Mouse (Mus musculus): Measurements from ENCODE around the gene Myo3b. TPM values are rescaled to one million over a fixed set of nuclear protein-coding genes. Genes with fewer than 3 reads are reported as not detected.

Myo3b gene
- polyA plus RNA-seq, 1 experiment from 2014 or later: 0.43 TPM

DNA sequence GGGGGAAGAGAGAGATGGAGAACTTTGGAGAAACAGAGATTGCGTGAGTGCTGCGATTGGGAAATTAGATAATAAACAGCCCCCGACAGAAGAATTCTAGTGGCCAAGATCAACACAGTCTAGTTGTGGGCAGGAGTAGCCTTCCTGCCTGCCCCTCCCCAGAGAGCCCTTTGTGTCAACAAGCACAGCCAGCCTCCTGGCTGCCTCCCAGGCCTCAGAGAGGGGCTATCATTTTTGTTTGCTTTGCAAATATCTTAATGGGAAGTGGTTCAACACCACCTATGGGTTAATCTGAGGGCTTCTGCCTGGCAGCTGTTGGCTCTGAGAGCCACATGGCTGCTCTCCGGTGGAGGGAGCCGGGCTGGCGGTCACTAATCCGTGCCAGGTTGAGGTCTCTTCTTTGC is 298.3 kb downstream of the Myo3b start:
- Histone ChIP-seq H3K27ac (replicated peaks; ENCODE audit: low read depth, low read length) (no peak overlapping the region), H3K9me3 (ENCODE audit: control insufficient read depth, low read length) (no peaks in the 10 kb centered on the region), H3K4me2 (ENCODE audit: low read length) (no peak overlapping the region), H3K27me3 (ENCODE audit: control insufficient read depth, insufficient read depth, low read length) (no peaks in the 10 kb centered on the region), H3K4me3 (replicated peaks; ENCODE audit: low read depth, low read length) (no peak overlapping the region), H3K9ac (replicated peaks; ENCODE audit: low read length) (no peak overlapping the region), H3K36me3 (ENCODE audit: control insufficient read depth, insufficient read depth, low read length) (no peaks in the 10 kb centered on the region), H3K4me1 (ENCODE audit: control insufficient read depth, insufficient read depth, low read length) (peaks cover 6% of the 10 kb centered on the region; the same call in 1 of the 2 replicates)
- DNase-seq (peak; percentile 65), ATAC-seq (ENCODE audit: low FRiP score, low TSS enrichment) (no peak)
- WGBS: 53% methylated on average over 7 of the region's 7 CpGs

DNA sequence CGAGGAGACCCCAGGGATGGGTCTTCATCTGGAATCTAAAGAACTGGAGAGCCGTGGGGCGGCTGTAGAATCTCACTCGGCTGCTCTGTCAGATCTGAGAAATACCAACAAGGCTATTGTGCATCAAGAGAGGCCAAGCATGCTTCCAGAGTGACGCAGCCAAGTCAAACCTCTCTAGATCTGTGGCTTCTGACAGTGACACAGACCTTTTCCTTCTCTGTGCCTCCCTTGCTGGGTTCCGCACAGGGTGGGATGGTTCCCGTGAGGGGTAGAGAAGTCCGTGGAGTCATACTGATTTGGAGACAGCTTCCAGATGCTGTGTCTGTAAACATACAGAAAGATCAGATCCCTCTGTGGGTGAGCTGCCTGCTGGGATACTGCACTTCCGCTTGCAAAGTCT is 298.9 kb downstream of the Myo3b start:
- H3K27ac ChIP-seq (replicated peaks; ENCODE audit: low read depth, low read length): no peak overlapping the region
- H3K4me2 ChIP-seq (ENCODE audit: low read length): no peak overlapping the region
- DNase-seq (no peak), ATAC-seq (ENCODE audit: low FRiP score, low TSS enrichment) (no peak)
- H3K9me3 ChIP-seq (ENCODE audit: control insufficient read depth, low read length): no peaks in the 10 kb centered on the region
- no peaks in the 10 kb centered on the region for H3K36me3 ChIP-seq (ENCODE audit: control insufficient read depth, insufficient read depth, low read length)
- no peaks in the 10 kb centered on the region for H3K27me3 ChIP-seq (ENCODE audit: control insufficient read depth, insufficient read depth, low read length)
- peaks cover 6% of the 10 kb centered on the region; the same call in 1 of the 2 replicates for H3K4me1 ChIP-seq (ENCODE audit: control insufficient read depth, insufficient read depth, low read length)
- no peak overlapping the region for H3K9ac ChIP-seq (replicated peaks; ENCODE audit: low read length)
- H3K4me3 ChIP-seq (replicated peaks; ENCODE audit: low read depth, low read length): no peak overlapping the region
- 66% methylated on average over 9 of the region's 9 CpGs for WGBS

DNA sequence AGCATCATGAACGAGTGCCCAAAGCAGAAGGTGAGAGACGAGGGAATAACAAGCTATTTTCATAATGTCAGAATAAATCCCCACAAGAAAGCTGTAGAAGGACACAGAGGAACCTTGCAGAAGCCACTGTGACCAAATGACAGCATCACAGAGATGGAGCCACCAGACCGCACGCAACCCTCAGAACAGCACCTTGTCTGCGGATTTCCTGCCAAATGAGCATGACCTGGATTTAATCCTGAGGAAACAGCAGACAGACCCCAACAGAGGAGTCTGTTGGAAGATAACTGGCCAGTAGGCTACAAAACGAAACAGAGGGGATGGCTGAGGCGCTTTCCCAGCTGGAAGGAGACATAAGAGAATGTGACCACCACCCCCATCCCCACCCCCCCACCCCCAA is 300.1 kb downstream of the Myo3b start:
- DNase-seq (no peak), ATAC-seq (ENCODE audit: low FRiP score, low TSS enrichment) (no peak)
- Histone ChIP-seq H3K9me3 (ENCODE audit: control insufficient read depth, low read length) (no peaks in the 10 kb centered on the region), H3K36me3 (ENCODE audit: control insufficient read depth, insufficient read depth, low read length) (no peaks in the 10 kb centered on the region), H3K27ac (replicated peaks; ENCODE audit: low read depth, low read length) (no peak overlapping the region), H3K9ac (replicated peaks; ENCODE audit: low read length) (no peak overlapping the region), H3K4me1 (ENCODE audit: control insufficient read depth, insufficient read depth, low read length) (peaks cover 6% of the 10 kb centered on the region; the same call in 1 of the 2 replicates), H3K4me2 (ENCODE audit: low read length) (no peak overlapping the region), H3K27me3 (ENCODE audit: control insufficient read depth, insufficient read depth, low read length) (no peaks in the 10 kb centered on the region), H3K4me3 (replicated peaks; ENCODE audit: low read depth, low read length) (no peak overlapping the region)
- 67% methylated on average over 7 of the region's 7 CpGs for WGBS

DNA sequence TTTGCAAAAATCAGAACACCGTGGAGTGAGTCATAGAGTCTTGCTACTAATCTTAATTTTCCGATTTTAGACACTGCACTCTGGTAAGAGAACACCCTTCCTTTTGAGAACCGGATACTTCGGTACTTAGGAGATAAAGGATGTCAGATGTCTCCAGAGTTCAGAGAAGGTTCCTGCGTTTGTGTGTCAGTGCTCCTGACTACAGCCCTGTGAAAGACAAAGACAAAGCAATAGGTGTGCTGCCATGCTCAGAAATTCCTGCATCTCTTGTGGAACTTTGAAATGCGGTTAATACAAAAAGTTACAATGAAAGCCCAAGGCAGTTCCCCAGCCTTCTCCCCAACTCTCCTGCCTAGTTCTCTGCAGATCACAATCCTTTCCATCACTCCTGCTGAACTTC is 300.6 kb downstream of the Myo3b start:
- no peaks in the 10 kb centered on the region for H3K9me3 ChIP-seq (ENCODE audit: control insufficient read depth, low read length)
- H3K9ac ChIP-seq (replicated peaks; ENCODE audit: low read length): no peak overlapping the region
- ATAC-seq (ENCODE audit: low FRiP score, low TSS enrichment): no peak
- H3K4me2 ChIP-seq (ENCODE audit: low read length): no peak overlapping the region
- no peaks in the 10 kb centered on the region for H3K27me3 ChIP-seq (ENCODE audit: control insufficient read depth, insufficient read depth, low read length)
- no peak overlapping the region for H3K27ac ChIP-seq (replicated peaks; ENCODE audit: low read depth, low read length)
- peaks cover 6% of the 10 kb centered on the region; the same call in 1 of the 2 replicates for H3K4me1 ChIP-seq (ENCODE audit: control insufficient read depth, insufficient read depth, low read length)
- WGBS: 82% methylated on average over 6 of the region's 6 CpGs
- DNase-seq: no peak
- no peaks in the 10 kb centered on the region for H3K36me3 ChIP-seq (ENCODE audit: control insufficient read depth, insufficient read depth, low read length)
- no peak overlapping the region for H3K4me3 ChIP-seq (replicated peaks; ENCODE audit: low read depth, low read length)

DNA sequence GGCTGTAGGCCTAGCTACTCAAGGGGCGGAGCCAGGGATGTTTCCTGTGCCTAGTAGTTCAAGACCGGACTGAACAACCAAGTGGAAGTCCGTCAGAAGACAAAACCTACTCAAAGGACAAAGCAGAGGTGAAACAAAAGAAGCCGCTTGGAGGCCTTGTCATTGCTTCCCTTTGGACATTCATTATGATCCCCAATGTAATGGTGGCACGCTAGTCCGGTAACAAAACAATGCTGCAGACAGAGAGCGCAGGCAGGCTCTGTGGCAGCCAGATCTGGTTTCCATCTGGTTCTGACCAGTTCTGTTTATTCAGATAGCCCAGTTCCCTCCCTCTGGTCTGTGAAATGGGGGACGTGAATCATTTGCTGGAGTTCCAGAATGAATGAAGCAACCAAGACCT is 301.3 kb downstream of the Myo3b start:
- Histone ChIP-seq H3K27me3 (ENCODE audit: control insufficient read depth, insufficient read depth, low read length) (no peaks in the 10 kb centered on the region), H3K4me2 (ENCODE audit: low read length) (no peak overlapping the region), H3K4me3 (replicated peaks; ENCODE audit: low read depth, low read length) (no peak overlapping the region), H3K9me3 (ENCODE audit: control insufficient read depth, low read length) (no peaks in the 10 kb centered on the region), H3K4me1 (ENCODE audit: control insufficient read depth, insufficient read depth, low read length) (peaks cover 6% of the 10 kb centered on the region; the same call in 1 of the 2 replicates), H3K36me3 (ENCODE audit: control insufficient read depth, insufficient read depth, low read length) (no peaks in the 10 kb centered on the region), H3K9ac (replicated peaks; ENCODE audit: low read length) (no peak overlapping the region), H3K27ac (replicated peaks; ENCODE audit: low read depth, low read length) (no peak overlapping the region)
- 92% methylated on average over 8 of the region's 8 CpGs for WGBS
- ATAC-seq (ENCODE audit: low FRiP score, low TSS enrichment) (no peak), DNase-seq (no peak)

DNA sequence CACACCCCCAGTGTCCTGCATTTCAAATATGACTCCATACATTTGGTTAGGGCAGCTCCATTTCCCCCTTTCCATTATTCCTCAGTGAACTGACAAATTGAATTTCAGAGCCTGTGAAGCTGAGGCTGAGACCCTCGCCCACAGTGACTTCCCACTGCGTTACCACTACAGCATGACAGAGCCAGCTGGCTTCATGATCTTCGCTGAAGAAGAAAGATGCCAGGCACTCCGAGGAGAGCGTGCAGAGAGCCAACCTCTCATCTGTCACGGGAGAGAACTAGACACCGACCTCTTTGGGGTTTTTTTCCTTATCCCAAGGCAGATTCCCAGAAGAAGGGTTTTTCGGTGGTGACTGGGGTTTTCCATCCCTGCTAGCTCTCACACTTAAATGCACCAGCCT is 306.2 kb downstream of the Myo3b start:
- H3K36me3 ChIP-seq (ENCODE audit: control insufficient read depth, insufficient read depth, low read length): no peaks in the 10 kb centered on the region
- WGBS: 78% methylated on average over 8 of the region's 8 CpGs
- no peak overlapping the region for H3K4me2 ChIP-seq (ENCODE audit: low read length)
- no peak overlapping the region for H3K27ac ChIP-seq (replicated peaks; ENCODE audit: low read depth, low read length)
- ATAC-seq (ENCODE audit: low FRiP score, low TSS enrichment) (no peak), DNase-seq (no peak)
- no peak overlapping the region for H3K9ac ChIP-seq (replicated peaks; ENCODE audit: low read length)
- no peak overlapping the region for H3K4me3 ChIP-seq (replicated peaks; ENCODE audit: low read depth, low read length)
- H3K4me1 ChIP-seq (ENCODE audit: control insufficient read depth, insufficient read depth, low read length): no peaks in the 10 kb centered on the region
- H3K9me3 ChIP-seq (ENCODE audit: control insufficient read depth, low read length): no peaks in the 10 kb centered on the region
- H3K27me3 ChIP-seq (ENCODE audit: control insufficient read depth, insufficient read depth, low read length): no peaks in the 10 kb centered on the region

DNA sequence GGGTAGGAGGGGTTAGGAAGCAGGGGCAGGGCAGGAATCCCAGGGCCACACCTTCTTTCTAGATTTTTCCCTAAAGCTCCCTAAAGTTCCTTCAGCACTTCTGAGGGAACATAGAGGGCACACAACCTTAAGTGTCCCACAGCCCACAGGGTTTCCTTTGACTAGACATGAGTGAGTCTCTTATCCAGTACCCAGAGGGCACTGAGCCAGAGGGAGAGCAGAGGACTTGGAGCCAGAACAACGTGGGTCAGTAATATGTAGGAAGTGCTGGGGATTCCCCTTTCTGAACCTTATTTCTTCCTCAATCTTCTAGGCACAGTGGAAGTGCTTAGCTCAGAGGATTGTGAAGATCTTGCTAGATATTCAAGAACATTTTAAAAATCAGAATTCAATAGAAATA is 308.6 kb downstream of the Myo3b start:
- no peaks in the 10 kb centered on the region for H3K27me3 ChIP-seq (ENCODE audit: control insufficient read depth, insufficient read depth, low read length)
- 40% methylated on average over 1 of the region's 1 CpGs for WGBS
- no peaks in the 10 kb centered on the region for H3K36me3 ChIP-seq (ENCODE audit: control insufficient read depth, insufficient read depth, low read length)
- no peaks in the 10 kb centered on the region for H3K9me3 ChIP-seq (ENCODE audit: control insufficient read depth, low read length)
- DNase-seq (no peak), ATAC-seq (ENCODE audit: low FRiP score, low TSS enrichment) (no peak)
- no peak overlapping the region for H3K4me3 ChIP-seq (replicated peaks; ENCODE audit: low read depth, low read length)
- H3K4me2 ChIP-seq (ENCODE audit: low read length): no peak overlapping the region
- H3K9ac ChIP-seq (replicated peaks; ENCODE audit: low read length): no peak overlapping the region
- H3K4me1 ChIP-seq (ENCODE audit: control insufficient read depth, insufficient read depth, low read length): no peaks in the 10 kb centered on the region
- no peak overlapping the region for H3K27ac ChIP-seq (replicated peaks; ENCODE audit: low read depth, low read length)

DNA sequence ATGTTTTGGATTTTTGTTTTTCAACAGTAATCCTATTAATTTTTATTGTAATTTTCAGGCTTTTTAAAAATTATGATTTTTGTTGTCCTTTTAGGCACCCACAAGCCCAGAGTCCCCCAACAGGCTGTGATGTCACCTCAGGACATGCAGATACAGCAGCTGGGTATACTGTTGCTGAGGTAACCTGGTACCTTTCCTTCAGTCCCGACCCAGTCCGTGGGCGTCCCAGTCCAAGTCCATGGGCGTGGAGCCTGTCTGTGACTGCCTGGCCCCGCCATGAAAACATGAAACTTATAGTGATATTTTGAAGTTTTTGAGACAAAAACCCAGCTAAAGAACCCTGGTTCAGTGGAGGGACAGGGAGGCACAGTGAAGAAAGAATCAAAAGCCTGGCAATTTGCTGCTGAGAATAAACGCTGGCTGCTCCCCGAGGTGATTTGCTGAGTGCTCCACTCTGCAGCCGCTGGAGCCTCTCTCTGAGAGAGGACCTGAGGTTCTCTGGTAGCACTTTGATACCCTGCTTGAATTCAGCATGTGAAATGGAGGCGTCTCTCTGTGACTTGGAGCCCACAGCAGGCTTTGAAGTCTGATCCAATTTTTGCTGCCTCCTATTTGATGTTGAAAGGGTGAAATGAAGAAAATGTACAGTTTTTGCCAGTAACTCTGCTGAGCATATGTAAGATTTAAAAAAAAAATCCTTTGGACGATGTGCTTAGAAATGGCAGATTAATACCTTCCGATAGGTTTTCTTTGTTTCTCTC is 310.0 kb downstream of the Myo3b start:
- H3K4me3 ChIP-seq (replicated peaks; ENCODE audit: low read depth, low read length): no peak overlapping the region
- 67% methylated on average over 11 of the region's 11 CpGs for WGBS
- H3K9me3 ChIP-seq (ENCODE audit: control insufficient read depth, low read length): no peaks in the 10 kb centered on the region
- H3K4me2 ChIP-seq (ENCODE audit: low read length): no peak overlapping the region
- no peaks in the 10 kb centered on the region for H3K36me3 ChIP-seq (ENCODE audit: control insufficient read depth, insufficient read depth, low read length)
- H3K27me3 ChIP-seq (ENCODE audit: control insufficient read depth, insufficient read depth, low read length): no peaks in the 10 kb centered on the region
- H3K27ac ChIP-seq (replicated peaks; ENCODE audit: low read depth, low read length): no peak overlapping the region
- no peak overlapping the region for H3K9ac ChIP-seq (replicated peaks; ENCODE audit: low read length)
- no peaks in the 10 kb centered on the region for H3K4me1 ChIP-seq (ENCODE audit: control insufficient read depth, insufficient read depth, low read length)
- ATAC-seq (ENCODE audit: low FRiP score, low TSS enrichment): no peak
- DNase-seq: peak; percentile 64

DNA sequence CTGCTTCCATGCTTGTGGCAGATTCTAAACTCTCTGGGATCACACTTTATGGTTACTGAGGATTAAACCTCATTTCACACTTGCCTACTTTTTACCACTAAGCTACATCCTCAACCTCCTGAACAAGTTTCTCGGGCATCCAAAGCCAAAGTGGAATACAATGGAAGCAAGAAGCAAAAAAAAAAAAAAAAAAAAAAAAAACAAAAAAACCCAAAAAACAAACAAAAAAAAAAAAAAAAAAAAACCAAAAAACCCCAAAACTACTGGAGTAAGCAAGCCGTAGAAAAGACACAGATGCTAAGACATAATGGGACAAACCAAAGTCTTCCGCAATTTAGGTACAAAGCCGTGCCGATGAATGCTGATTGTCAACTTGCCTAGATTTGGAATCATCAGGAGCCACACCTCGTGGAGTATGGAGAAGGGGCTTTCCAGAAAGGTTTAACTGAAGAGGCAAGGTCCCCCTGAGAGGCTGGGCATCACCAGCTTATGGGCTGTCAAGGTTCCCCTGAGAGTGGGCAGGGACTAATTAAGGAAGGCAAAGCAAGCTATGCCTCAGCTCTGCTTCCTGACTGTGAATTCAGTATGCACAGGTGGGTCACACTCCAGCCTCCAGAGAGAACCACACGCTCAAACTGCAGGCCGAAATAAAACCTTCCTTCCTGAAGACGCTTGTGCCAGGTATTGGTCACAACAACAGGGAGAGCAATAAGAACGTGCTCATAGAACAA is 313.7 kb downstream of the Myo3b start:
- Histone ChIP-seq H3K9ac (replicated peaks; ENCODE audit: low read length) (no peak overlapping the region), H3K4me2 (ENCODE audit: low read length) (no peak overlapping the region), H3K4me3 (replicated peaks; ENCODE audit: low read depth, low read length) (no peak overlapping the region), H3K4me1 (ENCODE audit: control insufficient read depth, insufficient read depth, low read length) (no peaks in the 10 kb centered on the region), H3K27me3 (ENCODE audit: control insufficient read depth, insufficient read depth, low read length) (no peaks in the 10 kb centered on the region), H3K27ac (replicated peaks; ENCODE audit: low read depth, low read length) (no peak overlapping the region), H3K9me3 (ENCODE audit: control insufficient read depth, low read length) (no peaks in the 10 kb centered on the region), H3K36me3 (ENCODE audit: control insufficient read depth, insufficient read depth, low read length) (no peaks in the 10 kb centered on the region)
- WGBS: 87% methylated on average over 10 of the region's 10 CpGs
- ATAC-seq (ENCODE audit: low FRiP score, low TSS enrichment) (no peak), DNase-seq (no peak)

Data from midbrain, embryonic 14.5 days (tissue).